Mouse (Mus musculus) heart, embryonic 15.5 days (tissue): ENCODE measurements around the gene AA792892. TPM values are rescaled to one million over a fixed set of nuclear protein-coding genes. Genes with fewer than 3 reads are reported as not detected.
"Not testable (repeated sequence)": the region's sequence is repeated elsewhere in the genome, so short reads cannot be mapped to it uniquely, and the experiment has no call there.

Source experiments
- ATAC-seq: fragments of 200-750 bp; cut with Nextera tagmentation; replicated peaks from 2 replicates; pipeline ENCODE4 v1.8.0; 2017; ENCODE audit warnings: low read depth, moderate TSS enrichment; ENCODE audit not compliant: insufficient number of reproducible peaks, insufficient read depth, low FRiP score
- H3K27ac ChIP-seq: fragments of 300-500 bp; sonication (generic); 2 replicates; pipeline ENCODE4 v1.5.1; 2015; ENCODE audit warnings: mild to moderate bottlenecking, inconsistent platforms
- H3K27me3 ChIP-seq: fragments of 300-500 bp; sonication (generic); 2 replicates; pipeline ENCODE4 v1.6.1; 2015; ENCODE audit warnings: inconsistent platforms
- H3K36me3 ChIP-seq: fragments of 300-500 bp; sonication (generic); 2 replicates; pipeline ENCODE4 v1.6.1; 2015; ENCODE audit warnings: mild to moderate bottlenecking, inconsistent platforms
- H3K4me1 ChIP-seq: fragments of 300-500 bp; sonication (generic); replicated peaks from 2 replicates; pipeline ENCODE4 v1.6.1; 2015; ENCODE audit warnings: inconsistent platforms
- H3K4me2 ChIP-seq: fragments of 300-500 bp; sonication (generic); 2 replicates; pipeline ENCODE4 v1.6.1; 2015; ENCODE audit warnings: inconsistent platforms, mild to moderate bottlenecking, moderate library complexity
- H3K4me3 ChIP-seq: fragments of 300-500 bp; sonication (generic); 2 replicates; pipeline ENCODE4 v1.5.1; 2015; ENCODE audit warnings: mild to moderate bottlenecking, inconsistent platforms
- H3K9ac ChIP-seq: fragments of 300-500 bp; sonication (generic); 2 replicates; pipeline ENCODE4 v1.6.1; 2015; ENCODE audit warnings: mild to moderate bottlenecking, inconsistent platforms
- H3K9me3 ChIP-seq: fragments of 300-500 bp; sonication (generic); replicated peaks from 2 replicates; pipeline ENCODE4 v1.6.1; 2016; ENCODE audit warnings: inconsistent platforms
- WGBS: fragments of 180-500 bp; shearing (Covaris S2); methylation state at CpG from one replicate; pipeline ENCODE4 v1.1.7; 2015; ENCODE audit warnings: mixed read lengths; 5-methylcytosine and 5-hydroxymethylcytosine counted together
- polyA plus RNA-seq: library from polyadenylated mRNA; unstranded; fragments of >200 nt; fragmentation: Nextera tagmentation; extraction: Ambion mirVana; gene quantifications from 2 replicates; pipeline ENCODE4 v1.2.1, GENCODE M21; 2015

AA792892 gene
- not detected in 2 replicates for polyA plus RNA-seq

- H3K4me2 ChIP-seq, ATAC-seq, H3K4me1 ChIP-seq, H3K9me3 ChIP-seq, H3K36me3 ChIP-seq, H3K9ac ChIP-seq, H3K27me3 ChIP-seq, H3K27ac ChIP-seq, H3K4me3 ChIP-seq: not testable (repeated sequence)
- WGBS: no CpG with 5 or more reads among the region's 2 CpGs
These were observed at the start of gene AA792892 for GRCm38 (mm10) chr5:94339449-94339848. Gene AA792892, plus strand, starts transcription at chr5:94339749.

DNA sequence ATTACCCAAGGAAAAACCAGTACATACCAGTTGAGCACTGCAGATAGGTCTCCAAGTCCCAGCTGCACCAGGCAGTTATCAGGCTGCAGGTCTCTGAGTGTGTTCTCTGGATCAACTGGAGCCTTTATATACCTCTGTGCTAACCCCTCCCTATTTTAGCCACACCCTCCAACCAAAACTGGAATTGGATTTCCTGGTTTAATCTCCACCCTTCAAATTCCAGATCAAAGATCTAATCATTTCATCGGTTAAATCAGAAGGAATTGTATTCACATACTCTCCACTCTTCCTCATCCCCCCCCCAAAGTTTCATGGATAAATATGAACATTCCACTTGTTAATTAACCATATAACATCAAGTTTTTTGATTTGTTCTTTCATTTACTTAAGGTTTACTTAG is 32.9 kb upstream of the AA792892 start, which contains the start of gene A430089I19Rik:
Gene A430089I19Rik, minus strand, starts transcription at position 101 of the 400 bp plus-strand sequence.
- WGBS: 84% methylated on average over 1 of the region's 1 CpGs

GRCm38 (mm10) chr5:94314135-94314534 is 25.4 kb upstream of the AA792892 start, which contains the start of gene Gm6502:
Gene Gm6502, plus strand, starts transcription at chr5:94314435.
- H3K4me1 ChIP-seq, H3K4me2 ChIP-seq, H3K4me3 ChIP-seq, H3K9ac ChIP-seq, H3K9me3 ChIP-seq, H3K27me3 ChIP-seq, ATAC-seq, H3K27ac ChIP-seq, H3K36me3 ChIP-seq: not testable (repeated sequence)
- no CpG with 5 or more reads among the region's 2 CpGs for whole genome bisulfite sequencing

More for the DNA sequence above, 32.9 kb upstream of the AA792892 start, which contains the start of gene A430089I19Rik:
- not testable (repeated sequence) for H3K36me3 ChIP-seq, H3K4me2 ChIP-seq, H3K9ac ChIP-seq, H3K4me3 ChIP-seq, H3K27ac ChIP-seq, H3K9me3 ChIP-seq, ATAC-seq, H3K4me1 ChIP-seq, H3K27me3 ChIP-seq

Other genes with a start within 250 kb of the AA792892 start
- not detected in 2 replicates for gene Gm3106, start 121.7 kb upstream of the AA792892 start, polyA plus RNA-seq
- not detected in 2 replicates for gene A430089I19Rik, start 33.0 kb upstream of the AA792892 start, polyA plus RNA-seq
- not detected in 2 replicates for gene Gm6502, start 25.3 kb upstream of the AA792892 start, polyA plus RNA-seq
- not detected in 2 replicates for gene Gm7682, start 106.0 kb downstream of the AA792892 start, polyA plus RNA-seq
- not detected in 2 replicates for gene Gm3139, start 186.5 kb downstream of the AA792892 start, polyA plus RNA-seq